23 mouse cellular contexts compared by ENCODE assay signal in the genomic region with DNA sequence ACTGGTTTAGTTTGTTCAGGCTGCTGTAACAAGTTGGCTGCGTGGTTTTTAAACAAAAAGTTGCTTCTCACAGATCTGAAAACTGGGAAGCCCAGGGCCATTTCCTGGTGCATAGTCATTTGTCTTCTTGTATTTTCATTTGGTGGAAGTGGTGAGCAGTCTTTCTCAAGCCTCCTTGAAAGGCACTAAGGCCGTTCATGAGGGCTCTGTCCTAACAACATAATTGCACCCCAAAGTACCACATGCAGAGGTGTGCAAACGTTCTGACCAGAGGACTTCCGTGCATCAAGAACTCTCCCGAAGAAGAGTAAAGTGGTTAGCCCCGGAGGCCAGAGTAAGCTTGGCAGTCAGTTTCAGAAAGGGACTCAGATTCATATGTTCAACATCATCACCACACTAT.
"Had no signal": no experiment of that assay in that cellular context is flagged by ENCODE, and none has a peak within 500 bp of the region (broad histone marks: within the 10 kb centered on the region; RNA-seq: fewer than 3 reads in every experiment).

No protein-coding gene starts in this region.

- H3K9me3 ChIP-seq: heart, embryonic 13.5 days; heart, embryonic 15.5 days; hindbrain, embryonic 13.5 days; hindbrain, embryonic 15.5 days; kidney, embryonic 15.5 days; limb, embryonic 13.5 days; limb, embryonic 15.5 days had no signal

- H3K27me3 ChIP-seq: heart, embryonic 13.5 days; heart, embryonic 15.5 days; hindbrain, embryonic 13.5 days; hindbrain, embryonic 15.5 days; kidney, embryonic 15.5 days; limb, embryonic 13.5 days; limb, embryonic 15.5 days had no signal

- DNase-seq: forebrain, postnatal 0 days; gastrocnemius, postnatal 14 days; gastrocnemius, postnatal 36 days; heart, adult 11 months; heart, postnatal 14 days; heart, postnatal 36 days; kidney, adult 11 months; kidney, adult 2 months; kidney, adult 9 months; kidney, postnatal 14 days; kidney, postnatal 36 days; layer of hippocampus, adult 9-11 months; layer of hippocampus, postnatal 36 days; left cerebral cortex, postnatal 4 days had no signal

- H3K9ac ChIP-seq: forebrain, postnatal 0 days; heart, embryonic 13.5 days; heart, embryonic 15.5 days; hindbrain, embryonic 13.5 days; hindbrain, embryonic 15.5 days; kidney, embryonic 15.5 days; limb, embryonic 13.5 days; limb, embryonic 15.5 days had no signal

- H3K4me3 ChIP-seq: heart, embryonic 13.5 days; heart, embryonic 15.5 days; hindbrain, embryonic 13.5 days; hindbrain, embryonic 15.5 days; kidney, embryonic 15.5 days; limb, embryonic 13.5 days; limb, embryonic 15.5 days had no signal

- H3K36me3 ChIP-seq: heart, embryonic 13.5 days; heart, embryonic 15.5 days; hindbrain, embryonic 13.5 days; hindbrain, embryonic 15.5 days; kidney, embryonic 15.5 days; limb, embryonic 13.5 days; limb, embryonic 15.5 days had no signal

- H3K4me1 ChIP-seq: heart, embryonic 13.5 days; heart, embryonic 15.5 days; hindbrain, embryonic 13.5 days; hindbrain, embryonic 15.5 days; kidney, embryonic 15.5 days; limb, embryonic 13.5 days; limb, embryonic 15.5 days had no signal

- H3K27ac ChIP-seq: heart, embryonic 13.5 days; heart, embryonic 15.5 days; hindbrain, embryonic 13.5 days; hindbrain, embryonic 15.5 days; hindbrain, postnatal 0 days; kidney, embryonic 15.5 days; kidney, postnatal 0 days; limb, embryonic 13.5 days; limb, embryonic 15.5 days had no signal
